Mouse (Mus musculus): ENCODE measurements around the gene Nav2. TPM values are rescaled to one million over a fixed set of nuclear protein-coding genes. Genes with fewer than 3 reads are reported as not detected.

Gene Nav2
- total and polyA plus RNA-seq, 3 experiments, result under 0.01 TPM; not detected in 2

DNA sequence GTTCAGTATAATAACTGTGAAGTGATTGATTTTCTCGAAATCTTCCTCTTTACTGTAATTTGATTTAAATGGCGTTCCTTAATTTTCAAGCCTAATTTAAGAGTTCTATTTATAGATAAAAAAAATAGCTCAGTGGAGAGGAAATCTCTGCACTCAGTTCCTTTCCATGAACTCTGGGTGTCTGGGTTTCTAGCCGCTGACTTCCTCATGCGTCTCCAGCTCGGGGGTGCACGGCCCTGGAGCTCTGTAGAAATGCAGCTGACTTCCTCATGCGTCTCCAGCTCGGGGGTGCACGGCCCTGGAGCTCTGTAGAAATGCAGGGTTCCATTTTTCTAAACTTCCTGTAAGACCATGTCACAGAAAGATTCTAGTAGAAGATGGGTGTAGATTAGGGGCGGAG, 90.1 kb downstream of the Nav2 start:
- DNase-seq (ENCODE audit: extremely low read depth), result no peak
- H3K4me1 ChIP-seq (ENCODE audit: control insufficient read depth in 1 of 2, insufficient read depth in 2 of 2), result no peaks in the 10 kb centered on the region
- in situ Hi-C loops (cut with MboI; ENCODE audit: low pct_ligation_motif_present, low pct_unique_long_range_greater_than_20kb, low sequenced_read_pairs) (no loop called here), dilution Hi-C loops (cut with MboI; ENCODE audit: extremely low pct_ligation_motif_present, extremely low pct_unique_long_range_greater_than_20kb, low sequenced_read_pairs) (no loop called here)
- H3K9ac ChIP-seq (ENCODE audit: insufficient read depth, low read depth), result no peak overlapping the region
- peaks cover 76% of the 10 kb centered on the region for H3K27me3 ChIP-seq (replicated peaks)
- no peak overlapping the region for H3K4me2 ChIP-seq (ENCODE audit: insufficient read depth, low read depth, poor library complexity, severe bottlenecking)
- no peaks in the 10 kb centered on the region for H3K9me3 ChIP-seq (replicated peaks; ENCODE audit: low read length)
- no peaks in the 10 kb centered on the region for H3K36me3 ChIP-seq (replicated peaks in 1 of 2; ENCODE audit: control insufficient read depth in 1 of 2, insufficient read depth in 1 of 2, low read length in 1 of 2)
- H3K27ac ChIP-seq (ENCODE audit: insufficient read depth, low read depth), result no peak overlapping the region
- H3K4me3 ChIP-seq (replicated peaks in 1 of 3; ENCODE audit: low read depth in 2 of 3, low read length in 2 of 3, poor library complexity in 1 of 3), result no peak overlapping the region
- H3K79me2 ChIP-seq (replicated peaks; ENCODE audit: control insufficient read depth, extremely low read depth, insufficient read depth, poor library complexity, severe bottlenecking), result no peaks in the 10 kb centered on the region
- TF ChIP-seq SIN3A (IDR thresholded peaks at IDR 0.05; ENCODE audit: low read length), result no peak
- TF ChIP-seq CHD2 (IDR thresholded peaks at IDR 0.05; ENCODE audit: low read length), result no peak
- no peak for TF ChIP-seq POLR2AphosphoS2 (IDR thresholded peaks at IDR 0.05; ENCODE audit: low read depth, low read length)
- no peak for TF ChIP-seq CTCF (conservative IDR thresholded peaks at IDR 0.05 in 1 of 2, IDR thresholded peaks at IDR 0.05 in 1 of 2; ENCODE audit: low read depth in 2 of 2, low read length in 2 of 2)
- TF ChIP-seq MYC (IDR thresholded peaks at IDR 0.05; ENCODE audit: low read depth, low read length), result no peak
- TF ChIP-seq MXI1 (IDR thresholded peaks at IDR 0.05; ENCODE audit: low read depth, low read length), result no peak
- TF ChIP-seq JUND (conservative IDR thresholded peaks at IDR 0.05; ENCODE audit: low read depth, low read length), result no peak
- TF ChIP-seq ZC3H11A (IDR thresholded peaks at IDR 0.05; ENCODE audit: low read depth, low read length), result no peak
- no peak for TF ChIP-seq ELF1 (IDR thresholded peaks at IDR 0.05; ENCODE audit: low read depth, low read length)
- no peak for TF ChIP-seq ZNF384 (IDR thresholded peaks at IDR 0.05; ENCODE audit: low read depth, low read length)
- TF ChIP-seq BHLHE40 (IDR thresholded peaks at IDR 0.05; ENCODE audit: low read depth, low read length), result no peak
- no peak for TF ChIP-seq MAZ (IDR thresholded peaks at IDR 0.05; ENCODE audit: low read depth, low read length)
- TF ChIP-seq RAD21 (IDR thresholded peaks at IDR 0.05; ENCODE audit: low read depth, low read length), result no peak

GRCm38 (mm10) chr7:49000816-49001215, 92.3 kb downstream of the Nav2 start:
- no peak for TF ChIP-seq BHLHE40 (IDR thresholded peaks at IDR 0.05; ENCODE audit: low read depth, low read length)
- no peak for TF ChIP-seq NRF1 (IDR thresholded peaks at IDR 0.05; ENCODE audit: low read depth, low read length)
- TF ChIP-seq HCFC1 (IDR thresholded peaks at IDR 0.05; ENCODE audit: low read depth, low read length), result no peak
- no peak overlapping the region for H3K27ac ChIP-seq (ENCODE audit: insufficient read depth, low read depth)
- H3K9me3 ChIP-seq (replicated peaks; ENCODE audit: low read length), result no peaks in the 10 kb centered on the region
- dilution Hi-C loops (cut with MboI; ENCODE audit: extremely low pct_ligation_motif_present, extremely low pct_unique_long_range_greater_than_20kb, low sequenced_read_pairs) (no loop called here), in situ Hi-C loops (cut with MboI; ENCODE audit: low pct_ligation_motif_present, low pct_unique_long_range_greater_than_20kb, low sequenced_read_pairs) (no loop called here)
- H3K4me2 ChIP-seq (ENCODE audit: insufficient read depth, low read depth, poor library complexity, severe bottlenecking), result no peak overlapping the region
- H3K27me3 ChIP-seq (replicated peaks), result peaks cover 75% of the 10 kb centered on the region
- H3K4me1 ChIP-seq (ENCODE audit: control insufficient read depth in 1 of 2, insufficient read depth in 2 of 2), result no peaks in the 10 kb centered on the region
- H3K36me3 ChIP-seq (replicated peaks in 1 of 2; ENCODE audit: control insufficient read depth in 1 of 2, insufficient read depth in 1 of 2, low read length in 1 of 2), result no peaks in the 10 kb centered on the region
- no peaks in the 10 kb centered on the region for H3K79me2 ChIP-seq (replicated peaks; ENCODE audit: control insufficient read depth, extremely low read depth, insufficient read depth, poor library complexity, severe bottlenecking)
- H3K4me3 ChIP-seq (replicated peaks in 1 of 3; ENCODE audit: low read depth in 2 of 3, low read length in 2 of 3, poor library complexity in 1 of 3), result no peak overlapping the region
- no peak for DNase-seq (ENCODE audit: extremely low read depth)
- H3K9ac ChIP-seq (ENCODE audit: insufficient read depth, low read depth), result no peak overlapping the region

DNA sequence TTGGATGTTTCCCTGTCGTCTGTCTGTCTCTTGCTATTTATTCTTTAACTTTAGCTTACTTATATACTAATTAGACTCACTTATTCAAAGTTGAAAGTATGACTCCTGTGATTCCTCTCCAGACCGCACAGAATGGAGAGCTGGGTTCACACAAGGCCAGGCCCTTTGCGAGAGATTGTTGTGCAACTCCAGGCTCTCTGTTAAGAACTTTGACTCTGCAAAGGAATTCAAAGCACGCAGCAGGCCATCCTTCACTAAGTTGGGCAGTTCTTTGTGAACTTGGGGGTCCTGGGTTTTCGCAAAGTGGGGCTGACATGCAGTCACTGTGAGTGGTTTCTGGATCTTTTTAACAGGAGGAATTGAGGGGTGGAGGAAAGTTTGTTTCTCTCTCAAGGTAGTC, 95.9 kb downstream of the Nav2 start:
- Histone ChIP-seq H3K9me3 (replicated peaks; ENCODE audit: low read length) (no peaks in the 10 kb centered on the region), H3K27ac (ENCODE audit: insufficient read depth, low read depth) (no peak overlapping the region), H3K4me3 (replicated peaks in 1 of 3; ENCODE audit: low read depth in 2 of 3, low read length in 2 of 3, poor library complexity in 1 of 3) (no peak overlapping the region), H3K36me3 (replicated peaks in 1 of 2; ENCODE audit: control insufficient read depth in 1 of 2, insufficient read depth in 1 of 2, low read length in 1 of 2) (no peaks in the 10 kb centered on the region), H3K9ac (ENCODE audit: insufficient read depth, low read depth) (no peak overlapping the region), H3K4me1 (ENCODE audit: control insufficient read depth in 1 of 2, insufficient read depth in 2 of 2) (no peaks in the 10 kb centered on the region), H3K4me2 (ENCODE audit: insufficient read depth, low read depth, poor library complexity, severe bottlenecking) (no peak overlapping the region), H3K27me3 (replicated peaks) (peaks cover 81% of the 10 kb centered on the region), H3K79me2 (replicated peaks; ENCODE audit: control insufficient read depth, extremely low read depth, insufficient read depth, poor library complexity, severe bottlenecking) (no peaks in the 10 kb centered on the region)
- dilution Hi-C loops (cut with MboI; ENCODE audit: extremely low pct_ligation_motif_present, extremely low pct_unique_long_range_greater_than_20kb, low sequenced_read_pairs) (no loop called here), in situ Hi-C loops (cut with MboI; ENCODE audit: low pct_ligation_motif_present, low pct_unique_long_range_greater_than_20kb, low sequenced_read_pairs) (no loop called here)
- DNase-seq (ENCODE audit: extremely low read depth), result no peak
- no peak for TF ChIP-seq GABPA (IDR thresholded peaks at IDR 0.05; ENCODE audit: insufficient replicate concordance, low read depth, low read length)
- TF ChIP-seq USF1 (IDR thresholded peaks at IDR 0.05; ENCODE audit: low read depth, low read length), result no peak
- no peak for TF ChIP-seq RAD21 (IDR thresholded peaks at IDR 0.05; ENCODE audit: low read depth, low read length)
- no peak for TF ChIP-seq E2F4 (IDR thresholded peaks at IDR 0.05; ENCODE audit: insufficient replicate concordance, low read depth, low read length)
- TF ChIP-seq CTCF (conservative IDR thresholded peaks at IDR 0.05 in 1 of 2, IDR thresholded peaks at IDR 0.05 in 1 of 2; ENCODE audit: low read depth in 2 of 2, low read length in 2 of 2), result no peak
